Mouse (Mus musculus) heart, postnatal 14 days (tissue): ENCODE data around the gene Paics. TPM values are rescaled to one million over a fixed set of nuclear protein-coding genes. Genes with fewer than 3 reads are reported as not detected.
"Not testable (repeated sequence)": the region's sequence is repeated elsewhere in the genome, so short reads cannot be mapped to it uniquely, and the experiment has no call there.

ENCODE experiments used
- DNase-seq, 2 experiments: peaks; one replicate each; pipeline ENCODE4 v3.0.0; 2021 to 2022
- intact Hi-C: fragments of 180-260 bp; cut with DNase I; formaldehyde crosslinking; loops from one replicate; pipeline ENCODE4 v1.15.1; 2025
- long read RNA-seq, 2 experiments: library from polyadenylated mRNA; stranded (forward); transcript quantifications; one replicate each; pipeline ENCODE4 v2.0.0; 2021
- total RNA-seq, 2 experiments: library from RNA; stranded (reverse); gene quantifications; 2 replicates each; pipeline ENCODE4 v1.2.3; 2021

Paics gene
- total RNA-seq = 100 to 1,000 TPM; 142 to 144 TPM
- long read RNA-seq, experiment 1, transcript Paics-203 (10 exons, 2,345 nt) = minor isoform, 7 of 233 reads
- long read RNA-seq, experiment 1, transcript Paics-202 (10 exons, 1,862 nt) = minor isoform, 16 of 233 reads
- long read RNA-seq, experiment 1, transcript Paics-201 (9 exons, 2,482 nt) = major isoform, 183 of 233 reads
- long read RNA-seq, experiment 1, partial matches to known transcripts = 13 of 233 reads
- long read RNA-seq, experiment 1, other reads (novel, unspliced or antisense) = 13 of 233 reads
- long read RNA-seq, experiment 2, transcript Paics-201 (9 exons, 2,482 nt) = major isoform, 146 of 196 reads
- long read RNA-seq, experiment 2, transcript Paics-202 (10 exons, 1,862 nt) = minor isoform, 8 of 196 reads
- long read RNA-seq, experiment 2, transcript Paics-203 (10 exons, 2,345 nt) = minor isoform, 12 of 196 reads
- long read RNA-seq, experiment 2, partial matches to known transcripts = 13 of 196 reads
- long read RNA-seq, experiment 2, other reads (novel, unspliced or antisense) = 16 of 196 reads

GRCm38 (mm10) chr5:76951106-76952027 lies at the start of gene Paics, which contains the start of gene Ppat:
Paics (plus strand) TSS chr5:76951307.
Ppat (minus strand) TSS chr5:76951578.
- intact Hi-C loops = loop anchor here (2.0 kb wide), 1 partner anchor 23 kb away; the partner anchor contains the start of gene Srp72
- DNase-seq = peak; percentile 97 to 98

GRCm38 (mm10) chr5:76902131-76902530 lies 49.0 kb upstream of the Paics start:
- intact Hi-C loops = no loop called here
- no peak for DNase-seq

- intact Hi-C loops = loop anchor here (5.0 kb wide), 1 partner anchor 67 kb away; the partner anchor contains the start of gene Srp72
Measured at GRCm38 (mm10) chr5:76904713-76905404, 46.2 kb upstream of the Paics start.

GRCm38 (mm10) chr5:76905405-76906154 lies 45.5 kb upstream of the Paics start, which contains the start of gene Aasdh:
Aasdh (minus strand) TSS chr5:76905514.
- intact Hi-C loops = loop anchor here (2.0 to 5.0 kb wide), 2 partner anchors 43 to 67 kb away; partner anchors contain the start of gene Srp72

More at GRCm38 (mm10) chr5:76904713-76905404, 46.2 kb upstream of the Paics start:
- DNase-seq = no peak

GRCm38 (mm10) chr5:76906155-76906499 lies 45.0 kb upstream of the Paics start:
- DNase-seq = no peak
- intact Hi-C loops = loop anchor here (2.0 to 5.0 kb wide), 2 partner anchors 43 to 66 kb away; partner anchors contain the start of gene Srp72

More at GRCm38 (mm10) chr5:76905405-76906154, 45.5 kb upstream of the Paics start, which contains the start of gene Aasdh:
- peak; percentile 96 to 99 for DNase-seq

- intact Hi-C loops = no loop called here
- DNase-seq = no peak
Measured at GRCm38 (mm10) chr5:76910807-76911206, 40.3 kb upstream of the Paics start.

- DNase-seq, intact Hi-C loops: not testable (repeated sequence)
Measured at GRCm38 (mm10) chr5:76912522-76912921, 38.6 kb upstream of the Paics start.

- DNase-seq = no peak
- intact Hi-C loops = no loop called here
Measured at GRCm38 (mm10) chr5:76922833-76923232, 28.3 kb upstream of the Paics start.

GRCm38 (mm10) chr5:76923428-76923827 lies 27.7 kb upstream of the Paics start:
- intact Hi-C loops = no loop called here

GRCm38 (mm10) chr5:76924296-76924695 lies 26.8 kb upstream of the Paics start:
- DNase-seq = no peak
- intact Hi-C loops = no loop called here

More at GRCm38 (mm10) chr5:76923428-76923827, 27.7 kb upstream of the Paics start:
- peak; percentile 68 to 78 for DNase-seq

- DNase-seq = peak in 1 of 2 experiments; percentile 33
- intact Hi-C loops = no loop called here
Measured at GRCm38 (mm10) chr5:76928124-76928832, 22.8 kb upstream of the Paics start.

GRCm38 (mm10) chr5:76929180-76929877 lies 21.8 kb upstream of the Paics start:
- intact Hi-C loops = no loop called here
- peak in 1 of 2 experiments; percentile 27 for DNase-seq

GRCm38 (mm10) chr5:76939717-76940116 lies 11.4 kb upstream of the Paics start:
- intact Hi-C loops = no loop called here
- no peak for DNase-seq

GRCm38 (mm10) chr5:76941975-76942374 lies 9.1 kb upstream of the Paics start:
- intact Hi-C loops = no loop called here
- no peak for DNase-seq

- intact Hi-C loops = no loop called here
Measured at GRCm38 (mm10) chr5:76942505-76942904, 8.6 kb upstream of the Paics start.

GRCm38 (mm10) chr5:76944965-76945677 lies 6.0 kb upstream of the Paics start:
- DNase-seq = no peak
- intact Hi-C loops = no loop called here

More at GRCm38 (mm10) chr5:76942505-76942904, 8.6 kb upstream of the Paics start:
- DNase-seq = no peak

GRCm38 (mm10) chr5:76945678-76946033 lies 5.5 kb upstream of the Paics start:
- intact Hi-C loops = no loop called here

More at GRCm38 (mm10) chr5:76945678-76946033, 5.5 kb upstream of the Paics start:
- DNase-seq = no peak
